Mouse (Mus musculus) ES-E14 (cell line): ENCODE measurements at regions not wholly inside any gene's neighbourhood (a gene's known extent, or its start where the extent isn't known, plus 50 kb on each side); places are given as distances from the start of the nearest gene placed in this dataset.
A peak's percentile ranks its signal among the peaks of the same experiment; 100 is the strongest.

Experiments
- DNase-seq: peaks from one replicate; pipeline ENCODE4 v3.0.0-alpha.2; 2013; ENCODE audit warnings: low read depth, low spot score
- H3K27ac ChIP-seq: 2 replicates; pipeline ENCODE4 v1.5.1; 2012; ENCODE audit warnings: low read depth, mild to moderate bottlenecking, low read length, moderate library complexity, mixed read lengths; ENCODE audit not compliant: poor library complexity, insufficient read depth, severe bottlenecking
- H3K36me3 ChIP-seq: 2 replicates; pipeline ENCODE4 v1.6.1; 2012; ENCODE audit warnings: mild to moderate bottlenecking, low read length, moderate library complexity, mixed read lengths; ENCODE audit not compliant: control insufficient read depth, poor library complexity, insufficient read depth, severe bottlenecking
- H3K4me1 ChIP-seq, 2 experiments: fragments of 150-350 bp in 1 of 2; sonication (generic) in 1 of 2; 2 replicates each; pipeline ENCODE4 v1.6.1; 2012; ENCODE audit warnings: low read length in 2 of 2, mild to moderate bottlenecking in 1 of 2, mixed read lengths in 1 of 2; ENCODE audit not compliant: control insufficient read depth in 2 of 2, insufficient read depth in 2 of 2, poor library complexity in 1 of 2
- H3K4me3 ChIP-seq, 2 experiments: fragments of 150-350 bp in 1 of 2; sonication (generic) in 1 of 2; 2 replicates each; pipeline ENCODE4 v1.5.1; 2012; ENCODE audit warnings: low read length in 2 of 2, low read depth in 1 of 2, mild to moderate bottlenecking in 1 of 2, mixed read lengths in 1 of 2; ENCODE audit not compliant: insufficient read depth in 1 of 2, poor library complexity in 1 of 2, severe bottlenecking in 1 of 2
- H3K9ac ChIP-seq: 2 replicates; pipeline ENCODE4 v1.6.1; 2012; ENCODE audit warnings: low read depth, mild to moderate bottlenecking, low read length, mixed read lengths; ENCODE audit not compliant: poor library complexity, insufficient read depth, severe bottlenecking
- H3K9me3 ChIP-seq: fragments of 150-350 bp; sonication (generic); 2 replicates; pipeline ENCODE4 v1.6.1; 2012; ENCODE audit warnings: low read depth, mild to moderate bottlenecking, low read length; ENCODE audit not compliant: control insufficient read depth, insufficient read depth
- CHD2 ChIP-seq: IDR thresholded peaks from 2 replicates; pipeline ENCODE4 v1.6.1; 2014; ENCODE audit warnings: mild to moderate bottlenecking, low read depth, low read length, inconsistent platforms
- HCFC1 ChIP-seq: IDR thresholded peaks from 2 replicates; pipeline ENCODE4 v1.6.1; 2012; ENCODE audit warnings: low read length, inconsistent platforms, borderline replicate concordance; ENCODE audit not compliant: insufficient read depth
- MAFK ChIP-seq: IDR thresholded peaks from 2 replicates; pipeline ENCODE4 v1.6.1; 2014; ENCODE audit warnings: mild to moderate bottlenecking, low read depth, low read length, inconsistent platforms; ENCODE audit not compliant: insufficient read depth
- ZC3H11A ChIP-seq: IDR thresholded peaks from 2 replicates; pipeline ENCODE4 v1.6.1; 2012; ENCODE audit warnings: low read depth, mild to moderate bottlenecking, inconsistent platforms, low read length, borderline replicate concordance
- ZNF384 ChIP-seq: IDR thresholded peaks from 2 replicates; pipeline ENCODE4 v1.6.1; 2012; ENCODE audit warnings: low read depth, low read length, inconsistent platforms
- in situ Hi-C, 2 experiments: fragments of 600-800 bp; cut with MboI; formaldehyde crosslinking; loops; one replicate each; pipeline ENCODE4 v1.15.1; 2025; ENCODE audit warnings: low sequenced_read_pairs in 2 of 2, inconsistent platforms in 1 of 2; ENCODE audit not compliant: unreplicated experiment in 2 of 2

DNA sequence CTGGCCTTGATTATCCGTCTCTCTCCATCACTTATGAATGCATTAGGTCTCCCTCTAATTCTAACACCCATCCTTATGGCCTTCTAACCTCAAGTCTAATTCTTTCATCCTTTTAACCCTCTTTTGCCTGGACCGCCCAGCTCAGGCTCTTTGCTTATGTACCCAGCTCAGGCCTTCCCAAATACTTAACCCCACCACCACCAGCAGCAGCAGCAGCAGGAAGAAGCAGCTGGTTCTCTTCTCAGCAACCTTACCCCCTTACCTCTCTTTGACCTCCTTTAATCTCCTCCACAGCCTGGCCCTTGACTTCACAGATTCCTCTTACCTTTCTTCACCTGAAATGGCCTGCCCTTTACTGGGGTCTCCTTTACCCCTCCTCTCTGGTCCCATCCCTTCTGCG is 178.8 kb upstream of the Mkln1 start:
- Histone ChIP-seq H3K4me3 (peak overlapping the region; percentile 62 to 68), H3K27ac (peak overlapping the region; percentile 26; the same call in 1 of the 2 replicates), H3K36me3 (no peaks in the 10 kb centered on the region), H3K4me1 (peaks cover 4 to 7% of the 10 kb centered on the region in 2 experiments; a peak in 1 of 4 replicates), H3K9me3 (no peaks in the 10 kb centered on the region), H3K9ac (peak overlapping the region; percentile 64)
- in situ Hi-C loops, result no loop called here
- DNase-seq, result no peak
- TF ChIP-seq HCFC1, result no peak
- no peak for TF ChIP-seq MAFK
- TF ChIP-seq ZC3H11A, result no peak
- TF ChIP-seq ZNF384, result no peak
- TF ChIP-seq CHD2, result no peak

DNA sequence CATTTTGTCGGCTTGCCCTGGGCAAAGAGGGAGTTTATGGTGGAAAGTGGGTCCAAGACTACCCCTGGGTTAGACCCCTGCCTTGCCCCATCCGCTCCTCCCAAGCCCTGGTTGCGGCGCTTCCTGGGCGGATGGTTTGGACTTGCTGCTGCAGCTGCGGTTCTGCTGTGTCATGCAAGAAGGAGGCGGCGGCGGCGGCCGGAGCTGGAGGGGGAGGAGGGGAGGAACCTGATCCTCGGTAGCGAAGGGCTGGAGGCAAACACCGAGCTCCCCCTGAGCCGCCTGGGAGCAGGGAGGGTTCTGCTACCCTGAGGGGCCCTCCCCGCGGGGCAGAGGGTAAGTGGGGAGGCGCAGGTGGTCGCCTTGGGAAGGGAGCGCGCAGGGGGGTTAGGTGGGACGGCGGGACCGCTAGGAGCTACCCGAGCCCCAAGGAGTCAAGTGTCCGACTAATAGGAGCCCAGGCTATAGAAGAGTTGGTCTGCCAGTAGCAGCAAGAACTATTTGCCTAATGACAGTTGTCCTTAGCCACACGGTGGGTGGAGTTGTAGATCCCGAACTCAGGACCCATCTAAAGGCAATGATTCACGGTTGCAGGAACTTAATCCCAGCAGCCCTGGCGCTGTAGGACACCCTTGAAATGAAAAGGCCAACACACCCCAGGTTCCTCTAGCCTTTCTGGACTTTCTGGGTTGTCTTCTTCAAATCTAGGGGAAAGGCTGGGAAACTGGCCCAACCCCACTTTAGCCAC is 178.2 kb upstream of the Mkln1 start:
- Histone ChIP-seq H3K9me3 (no peaks in the 10 kb centered on the region), H3K36me3 (no peaks in the 10 kb centered on the region), H3K4me3 (peak overlapping the region; percentile 62 to 68), H3K9ac (peak overlapping the region; percentile 64), H3K4me1 (peaks cover 4 to 7% of the 10 kb centered on the region in 2 experiments; a peak in 1 of 4 replicates), H3K27ac (peak overlapping the region; percentile 26; the same call in 1 of the 2 replicates)
- peak; percentile 64 for DNase-seq
- in situ Hi-C loops, result no loop called here
- peak; percentile 89 for TF ChIP-seq MAFK
- TF ChIP-seq ZC3H11A, result no peak

DNA sequence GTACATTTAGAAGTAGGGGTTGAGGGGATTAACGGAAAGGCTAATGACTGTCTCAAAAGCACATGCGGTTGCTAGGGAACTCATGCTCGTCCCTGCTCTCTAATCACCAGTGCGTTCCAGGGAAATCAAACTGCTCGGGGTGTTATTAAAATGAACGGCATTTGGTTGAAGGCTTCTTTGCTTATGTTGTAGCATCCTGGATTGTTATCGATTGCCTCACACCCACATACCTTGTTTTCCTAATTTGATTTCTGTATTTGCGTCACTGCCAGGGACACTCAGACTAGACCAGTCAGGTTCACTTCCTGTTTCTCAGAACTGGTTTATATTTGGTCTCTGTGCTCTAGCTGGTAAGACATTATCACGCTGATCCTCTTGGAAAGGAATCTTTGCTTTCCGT is 177.0 kb upstream of the Mkln1 start:
- Histone ChIP-seq H3K27ac (no peak overlapping the region), H3K9me3 (no peaks in the 10 kb centered on the region), H3K9ac (no peak overlapping the region), H3K4me1 (peaks cover 4 to 7% of the 10 kb centered on the region in 2 experiments; a peak in 1 of 4 replicates), H3K4me3 (no peak overlapping the region), H3K36me3 (no peaks in the 10 kb centered on the region)
- no peak for TF ChIP-seq MAFK
- TF ChIP-seq ZNF384, result no peak
- no peak for TF ChIP-seq HCFC1
- TF ChIP-seq CHD2, result no peak
- no peak for TF ChIP-seq ZC3H11A
- no peak for DNase-seq
- in situ Hi-C loops, result no loop called here

DNA sequence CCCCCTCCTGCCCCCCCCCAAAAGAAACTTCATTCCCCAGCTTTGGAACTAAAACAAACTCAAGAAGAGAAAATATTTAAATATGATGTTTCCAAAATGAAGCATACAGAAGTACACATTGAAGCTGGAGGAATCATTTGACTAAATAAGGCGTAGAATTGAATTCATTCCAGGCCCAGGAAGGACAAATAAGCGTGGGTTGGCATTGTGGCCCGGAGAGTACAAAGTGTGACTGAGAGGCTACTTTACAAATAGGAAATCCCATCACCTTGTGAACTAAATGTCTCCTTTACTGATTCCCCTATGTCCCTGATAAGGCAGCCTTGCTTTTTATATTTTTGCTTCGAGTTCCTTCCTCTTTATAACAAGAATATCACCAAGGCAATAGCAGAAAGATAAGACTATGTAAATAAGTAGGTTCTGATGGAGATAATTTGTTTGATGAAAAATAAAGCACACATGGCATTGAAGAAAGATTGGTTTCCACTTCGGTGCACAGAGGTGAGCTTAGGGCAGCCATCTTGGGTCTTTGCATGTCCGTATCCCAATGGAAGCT is 176.4 kb upstream of the Mkln1 start:
- Histone ChIP-seq H3K4me1 (peaks cover 6 to 9% of the 10 kb centered on the region in 2 experiments; a peak in 3 of 4 replicates), H3K36me3 (no peaks in the 10 kb centered on the region), H3K4me3 (no peak overlapping the region), H3K9ac (no peak overlapping the region), H3K27ac (no peak overlapping the region), H3K9me3 (no peaks in the 10 kb centered on the region)
- no peak for DNase-seq
- no peak for TF ChIP-seq MAFK
- TF ChIP-seq CHD2, result no peak
- no peak for TF ChIP-seq ZC3H11A
- no peak for TF ChIP-seq ZNF384
- TF ChIP-seq HCFC1, result no peak
- in situ Hi-C loops, result no loop called here
